Mouse (Mus musculus) MEL (cell line): ENCODE results near the gene Aak1. TPM values are rescaled to one million over a fixed set of nuclear protein-coding genes. Genes with fewer than 3 reads are reported as not detected.

Experiments
- DNase-seq: peaks from one replicate; pipeline ENCODE4 v3.0.0; 2011; ENCODE audit warnings: low read depth, low spot score
- H3K27ac ChIP-seq: 2 replicates; pipeline ENCODE4 v1.5.1; 2012; ENCODE audit warnings: low read depth, mild to moderate bottlenecking, control low read depth, low read length, moderate library complexity; ENCODE audit not compliant: control insufficient read depth
- H3K27me3 ChIP-seq, 2 experiments: fragments of 150-350 bp in 1 of 2; sonication (generic) in 1 of 2; 2 replicates each; pipeline ENCODE4 v1.6.1; 2012; ENCODE audit warnings: low read length in 2 of 2, mild to moderate bottlenecking in 2 of 2, improper control_type of control experiment in 1 of 2, moderate library complexity in 1 of 2; ENCODE audit not compliant: insufficient read depth in 2 of 2, control insufficient read depth in 1 of 2
- H3K36me3 ChIP-seq, 2 experiments: 2 replicates each; pipeline ENCODE4 v1.6.1; 2012 to 2014; ENCODE audit warnings: low read length in 2 of 2, improper control_type of control experiment in 1 of 2, inconsistent platforms in 1 of 2, mild to moderate bottlenecking in 1 of 2; ENCODE audit not compliant: insufficient read depth in 2 of 2, control insufficient read depth in 1 of 2
- H3K4me1 ChIP-seq, 2 experiments: fragments of 150-350 bp in 1 of 2; sonication (generic) in 1 of 2; 2 replicates each; pipeline ENCODE4 v1.6.1; 2012; ENCODE audit warnings: low read length in 2 of 2, improper control_type of control experiment in 1 of 2, mild to moderate bottlenecking in 1 of 2; ENCODE audit not compliant: insufficient read depth in 2 of 2, control insufficient read depth in 1 of 2
- H3K4me3 ChIP-seq, 2 experiments: fragments of 150-350 bp in 1 of 2; sonication (generic) in 1 of 2; 2 replicates each; pipeline ENCODE4 v1.5.1; 2012; ENCODE audit warnings: low read depth in 2 of 2, low read length in 2 of 2, mild to moderate bottlenecking in 2 of 2, moderate library complexity in 2 of 2, control low read depth in 1 of 2, improper control_type of control experiment in 1 of 2; ENCODE audit not compliant: control insufficient read depth in 1 of 2, insufficient read depth in 1 of 2
- H3K79me2 ChIP-seq: 2 replicates; pipeline ENCODE4 v1.6.1; 2012; ENCODE audit warnings: mild to moderate bottlenecking, low read length, moderate library complexity; ENCODE audit not compliant: control insufficient read depth, poor library complexity, insufficient read depth
- H3K9ac ChIP-seq: 2 replicates; pipeline ENCODE4 v1.6.1; 2012; ENCODE audit warnings: low read depth, mild to moderate bottlenecking, control low read depth, low read length, moderate library complexity; ENCODE audit not compliant: control insufficient read depth, poor library complexity, severe bottlenecking
- H3K9me3 ChIP-seq: fragments of 150-350 bp; sonication (generic); replicated peaks from 2 replicates; pipeline ENCODE4 v1.6.1; 2012; ENCODE audit warnings: mild to moderate bottlenecking, low read length, improper control_type of control experiment, moderate library complexity; ENCODE audit not compliant: insufficient read depth
- CTCF ChIP-seq, 3 experiments: IDR thresholded peaks in 2 of 3; conservative IDR thresholded peaks in 1 of 3; 2 replicates each; pipeline ENCODE4 v1.5.1; 2011 to 2012; ENCODE audit warnings: low read length in 3 of 3, low read depth in 2 of 3, mild to moderate bottlenecking in 2 of 3, improper control_type of control experiment in 1 of 3, inconsistent platforms in 1 of 3, mixed read lengths in 1 of 3, moderate library complexity in 1 of 3; ENCODE audit not compliant: control insufficient read depth in 1 of 3, insufficient read depth in 1 of 3, poor library complexity in 1 of 3, severe bottlenecking in 1 of 3
- GABPA ChIP-seq: IDR thresholded peaks from 2 replicates; pipeline ENCODE4 v1.6.1; 2012; ENCODE audit warnings: low read depth, mild to moderate bottlenecking, inconsistent platforms, low read length, improper control_type of control experiment, moderate library complexity
- GATA1 ChIP-seq: IDR thresholded peaks from 2 replicates; pipeline ENCODE4 v1.6.1; 2011; ENCODE audit warnings: low read depth, low read length, improper control_type of control experiment
- KAT2A ChIP-seq: conservative IDR thresholded peaks from 2 replicates; pipeline ENCODE4 v1.6.1; 2012; ENCODE audit warnings: low read depth, low read length, improper control_type of control experiment, inconsistent platforms
- MAFK ChIP-seq: IDR thresholded peaks from 2 replicates; pipeline ENCODE4 v1.6.1; 2011; ENCODE audit warnings: low read depth, mild to moderate bottlenecking, low read length, improper control_type of control experiment, borderline replicate concordance
- MAX ChIP-seq: IDR thresholded peaks from 2 replicates; pipeline ENCODE4 v1.6.1; 2011; ENCODE audit warnings: low read length, improper control_type of control experiment
- MAZ ChIP-seq: IDR thresholded peaks from 2 replicates; pipeline ENCODE4 v1.6.1; 2012; ENCODE audit warnings: low read depth, mild to moderate bottlenecking, inconsistent platforms, low read length, improper control_type of control experiment
- MEF2A ChIP-seq: IDR thresholded peaks from 2 replicates; pipeline ENCODE4 v1.6.1; 2014; ENCODE audit warnings: low read depth, mild to moderate bottlenecking, inconsistent platforms, low read length, improper control_type of control experiment; ENCODE audit not compliant: poor library complexity, insufficient replicate concordance, severe bottlenecking; ENCODE audit errors: extremely low read depth
- MXI1 ChIP-seq: IDR thresholded peaks from 2 replicates; pipeline ENCODE4 v1.6.1; 2011; ENCODE audit warnings: mild to moderate bottlenecking, low read depth, low read length, improper control_type of control experiment
- MYB ChIP-seq: IDR thresholded peaks from 2 replicates; pipeline ENCODE4 v1.6.1; 2011; ENCODE audit warnings: mild to moderate bottlenecking, low read depth, low read length, improper control_type of control experiment
- NELFE ChIP-seq: IDR thresholded peaks from 2 replicates; pipeline ENCODE4 v1.6.1; 2011; ENCODE audit warnings: low read depth, low read length, improper control_type of control experiment
- POLR2AphosphoS5 ChIP-seq: IDR thresholded peaks from 2 replicates; pipeline ENCODE4 v1.6.1; 2012; ENCODE audit warnings: low read depth, borderline replicate concordance, mild to moderate bottlenecking, inconsistent platforms, low read length, moderate library complexity, mixed read lengths
- RAD21 ChIP-seq: IDR thresholded peaks from 2 replicates; pipeline ENCODE4 v1.6.1; 2011; ENCODE audit warnings: mild to moderate bottlenecking, low read depth, low read length, improper control_type of control experiment
- RCOR1 ChIP-seq: IDR thresholded peaks from 2 replicates; pipeline ENCODE4 v1.6.1; 2012; ENCODE audit warnings: low read depth, mild to moderate bottlenecking, inconsistent platforms, low read length, improper control_type of control experiment
- SIN3A ChIP-seq: IDR thresholded peaks from 2 replicates; pipeline ENCODE4 v1.6.1; 2012; ENCODE audit warnings: low read length, improper control_type of control experiment, inconsistent platforms
- TBP ChIP-seq: IDR thresholded peaks from 2 replicates; pipeline ENCODE4 v1.8.0; 2011; ENCODE audit warnings: low read depth, low read length, improper control_type of control experiment
- USF1 ChIP-seq: IDR thresholded peaks from 2 replicates; pipeline ENCODE4 v1.6.1; 2014; ENCODE audit warnings: low read depth, mild to moderate bottlenecking, inconsistent platforms, low read length, improper control_type of control experiment, moderate library complexity
- USF2 ChIP-seq, 2 experiments: IDR thresholded peaks; 2 replicates each; pipeline ENCODE4 v1.6.1; 2011 to 2012; ENCODE audit warnings: improper control_type of control experiment in 2 of 2, low read length in 2 of 2, borderline replicate concordance in 1 of 2, inconsistent platforms in 1 of 2, low read depth in 1 of 2, mild to moderate bottlenecking in 1 of 2; ENCODE audit not compliant: insufficient read depth in 1 of 2
- ZKSCAN1 ChIP-seq: IDR thresholded peaks from 2 replicates; pipeline ENCODE4 v1.6.1; 2012; ENCODE audit warnings: low read depth, mild to moderate bottlenecking, inconsistent platforms, low read length, improper control_type of control experiment, moderate library complexity
- ZMIZ1 ChIP-seq: IDR thresholded peaks from 2 replicates; pipeline ENCODE4 v1.6.1; 2012; ENCODE audit warnings: low read depth, mild to moderate bottlenecking, inconsistent platforms, low read length, improper control_type of control experiment, moderate library complexity
- ZNF384 ChIP-seq: IDR thresholded peaks from 2 replicates; pipeline ENCODE4 v1.6.1; 2012; ENCODE audit warnings: low read depth, mild to moderate bottlenecking, inconsistent platforms, low read length, improper control_type of control experiment
- polyA plus RNA-seq, 2 experiments: library from polyadenylated mRNA; stranded (reverse) in 1 of 2; unstranded in 1 of 2; fragments of >175 nt in 1 of 2; fragments of >200 nt in 1 of 2; gene quantifications; 2 replicates each; pipeline versions ENCODE4 v1.2.1 to v1.2.4; 2012; ENCODE audit warnings: low replicate concordance in 2 of 2, low read depth in 1 of 2; ENCODE audit not compliant: insufficient read length in 2 of 2, insufficient read depth in 1 of 2, missing spikeins in 1 of 2
- total RNA-seq: library from RNA; depleted of rRNA; stranded (reverse); fragments of 300-350 nt; gene quantifications from 2 replicates; pipeline ENCODE4 v1.2.3, GENCODE M21; 2012

The Aak1 gene
- total and polyA plus RNA-seq, 3 experiments = 6.4 to 353 (median 25.4) TPM

DNA sequence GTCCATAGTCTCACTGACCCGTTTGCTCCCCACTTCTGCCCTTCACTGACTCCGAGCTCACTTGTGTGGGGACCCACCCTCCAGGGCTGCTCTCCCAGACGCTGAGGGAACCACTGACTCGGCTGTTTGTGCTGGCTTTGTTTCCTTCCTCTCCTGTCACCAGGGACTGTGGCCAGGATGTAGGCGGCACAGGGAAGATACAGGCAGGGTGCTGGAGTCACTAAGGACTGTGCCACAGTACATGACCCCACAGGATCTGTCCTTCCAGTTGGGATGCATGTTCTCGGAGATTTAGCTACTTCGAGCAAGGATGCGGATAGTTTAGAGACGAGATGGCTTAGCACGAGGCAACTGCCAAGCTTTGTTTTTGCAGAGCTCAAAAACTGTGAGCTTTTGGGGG, 25.5 kb upstream of the Aak1 start:
- H3K9me3 ChIP-seq = no peaks in the 10 kb centered on the region
- TF ChIP-seq USF1 (no peak), USF2 (IDR thresholded peaks at IDR 0.05; ENCODE audit: borderline replicate concordance in 1 of 2, insufficient read depth in 1 of 2, low read depth in 1 of 2, low read length in 2 of 2) (no peak), ZKSCAN1 (no peak), GATA1 (no peak), SIN3A (no peak), MAZ (no peak), MEF2A (no peak), CTCF (IDR thresholded peaks at IDR 0.05 in 2 of 3, conservative IDR thresholded peaks at IDR 0.05 in 1 of 3; ENCODE audit: control insufficient read depth in 1 of 3, insufficient read depth in 1 of 3, low read depth in 2 of 3, low read length in 3 of 3, poor library complexity in 1 of 3, severe bottlenecking in 1 of 3) (no peak), RCOR1 (no peak), MYB (no peak), MXI1 (no peak), POLR2AphosphoS5 (no peak), RAD21 (no peak), KAT2A (no peak), MAFK (no peak), ZNF384 (no peak), GABPA (no peak), ZMIZ1 (no peak), TBP (no peak), MAX (no peak)
- H3K27me3 ChIP-seq = no peaks in the 10 kb centered on the region
- DNase-seq = no peak
- H3K4me1 ChIP-seq = peaks cover 0 to 5% of the 10 kb centered on the region in 2 experiments; a peak in 1 of 4 replicates
- no peaks in the 10 kb centered on the region for H3K79me2 ChIP-seq
- no peak overlapping the region for H3K9ac ChIP-seq
- H3K4me3 ChIP-seq = no peak overlapping the region
- no peak overlapping the region for H3K27ac ChIP-seq
- H3K36me3 ChIP-seq = no peaks in the 10 kb centered on the region

DNA sequence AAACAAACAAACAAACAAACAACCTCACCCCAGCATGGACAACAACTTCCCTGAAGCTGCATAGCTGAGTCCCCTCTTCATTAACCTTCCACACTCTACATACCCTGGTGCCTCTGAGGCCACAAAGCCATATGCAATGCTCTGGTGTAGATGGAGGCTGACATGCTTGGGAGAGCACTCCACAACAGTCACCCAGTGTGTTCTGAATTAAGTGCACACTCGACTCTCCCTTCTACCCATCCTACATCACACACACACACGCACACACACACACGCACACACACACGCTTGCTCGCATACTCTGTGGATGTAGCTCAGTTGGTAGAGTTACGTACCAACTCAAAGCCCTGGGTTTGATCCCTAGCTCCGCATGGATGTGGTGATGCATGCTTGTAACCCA, 24.9 kb upstream of the Aak1 start:
- Histone ChIP-seq H3K9ac (no peak overlapping the region), H3K27ac (no peak overlapping the region), H3K79me2 (no peaks in the 10 kb centered on the region), H3K4me3 (no peak overlapping the region), H3K36me3 (no peaks in the 10 kb centered on the region), H3K27me3 (no peaks in the 10 kb centered on the region), H3K4me1 (peaks cover 0 to 6% of the 10 kb centered on the region in 2 experiments; a peak in 1 of 4 replicates), H3K9me3 (no peaks in the 10 kb centered on the region)
- no peak for TF ChIP-seq NELFE
- DNase-seq = no peak
